Mouse (Mus musculus): Measurements from ENCODE around the gene Mcam.
"Not testable (repeated sequence)": the region's sequence is repeated elsewhere in the genome, so short reads cannot be mapped to it uniquely, and the experiment has no call there.

DNA sequence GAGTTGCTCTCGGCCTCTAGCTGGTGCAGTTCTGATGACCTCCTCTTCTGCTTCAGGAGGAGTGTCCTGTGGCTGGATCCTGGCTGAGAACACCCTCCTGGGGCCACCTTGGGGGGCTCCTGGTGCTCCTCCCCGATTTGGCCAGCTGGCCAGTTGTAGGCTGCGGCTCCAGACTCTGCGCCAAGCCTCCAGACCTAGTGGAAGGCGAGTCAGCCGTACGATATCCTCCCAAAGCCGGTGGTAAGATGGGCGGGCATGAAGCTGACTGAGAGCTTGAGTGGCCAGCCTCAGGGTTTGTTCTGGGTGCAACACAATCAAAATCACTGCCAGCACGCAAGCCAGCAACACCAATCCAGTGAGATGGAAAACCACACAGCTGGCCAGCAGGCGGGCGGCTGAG lies 22.4 kb upstream of the Mcam start:
- TF ChIP-seq POLR2AphosphoS2 (IDR thresholded peaks at IDR 0.05; ENCODE audit: insufficient read length, low read depth); SRF (IDR thresholded peaks at IDR 0.05; ENCODE audit: control insufficient read depth, insufficient read length, low read depth); POLR2A (IDR thresholded peaks at IDR 0.05; ENCODE audit: insufficient read length, low read depth); MYOD1 (IDR thresholded peaks at IDR 0.05; ENCODE audit: control insufficient read depth in 1 of 3, insufficient read length in 2 of 3, low read depth in 2 of 3); USF1 (IDR thresholded peaks at IDR 0.05; ENCODE audit: low read depth); E2F4 (IDR thresholded peaks at IDR 0.05; ENCODE audit: insufficient read depth); MAX (IDR thresholded peaks at IDR 0.05; ENCODE audit: low read depth); TCF12 (IDR thresholded peaks at IDR 0.05; ENCODE audit: insufficient read depth, poor library complexity, severe bottlenecking); MYOG (IDR thresholded peaks at IDR 0.05; ENCODE audit: control insufficient read depth in 1 of 3, insufficient read depth in 1 of 3, insufficient read length in 2 of 3, low read depth in 2 of 3): not testable (repeated sequence)

Measured in myocyte (in vitro differentiated cells).